Mouse (Mus musculus) myocyte (in vitro differentiated cells): ENCODE measurements around the gene Abraxas1. TPM values are rescaled to one million over a fixed set of nuclear protein-coding genes. Genes with fewer than 3 reads are reported as not detected.

ENCODE experiments used
- H3K27me3 ChIP-seq: one replicate; pipeline ENCODE4 v1.6.1; 2011; ENCODE audit not compliant: control insufficient read depth, insufficient read depth, insufficient read length
- H3K36me3 ChIP-seq: one replicate; pipeline ENCODE4 v1.6.1; 2011; ENCODE audit not compliant: control insufficient read depth, insufficient read depth
- H3K4me2 ChIP-seq: one replicate; pipeline ENCODE4 v1.6.1; 2011; ENCODE audit warnings: low read depth, control low read depth
- H3K4me3 ChIP-seq: one replicate; pipeline ENCODE4 v1.5.1; 2011; ENCODE audit warnings: mild to moderate bottlenecking, control low read depth, moderate library complexity
- H3K79me2 ChIP-seq: one replicate; pipeline ENCODE4 v1.6.1; 2011; ENCODE audit not compliant: control insufficient read depth, insufficient read depth
- H3ac ChIP-seq: one replicate; pipeline ENCODE4 v1.6.1; 2011; ENCODE audit not compliant: control insufficient read depth, insufficient read length
- CEBPB ChIP-seq: IDR thresholded peaks from 2 replicates; pipeline ENCODE4 v1.6.1; 2011; ENCODE audit warnings: mild to moderate bottlenecking, moderate library complexity; ENCODE audit not compliant: poor library complexity, insufficient read depth, severe bottlenecking
- E2F4 ChIP-seq: IDR thresholded peaks from one replicate; pipeline ENCODE4 v1.6.1; 2011; ENCODE audit warnings: mild to moderate bottlenecking, control low read depth, moderate library complexity; ENCODE audit not compliant: insufficient read depth
- MAX ChIP-seq: IDR thresholded peaks from one replicate; pipeline ENCODE4 v1.6.1; 2011; ENCODE audit warnings: low read depth, mild to moderate bottlenecking, control low read depth
- MYOD1 ChIP-seq, 3 experiments: IDR thresholded peaks; one replicate each; pipeline ENCODE4 v1.6.1; 2011; ENCODE audit warnings: control low read depth in 2 of 3, low read depth in 2 of 3, mild to moderate bottlenecking in 2 of 3, moderate library complexity in 1 of 3; ENCODE audit not compliant: insufficient read length in 2 of 3, control insufficient read depth in 1 of 3
- MYOG ChIP-seq, 3 experiments: IDR thresholded peaks; one replicate each; pipeline ENCODE4 v1.6.1; 2011; ENCODE audit warnings: control low read depth in 2 of 3, low read depth in 2 of 3, mild to moderate bottlenecking in 2 of 3; ENCODE audit not compliant: insufficient read length in 2 of 3, control insufficient read depth in 1 of 3, insufficient read depth in 1 of 3
- POLR2A ChIP-seq: IDR thresholded peaks from one replicate; pipeline ENCODE4 v1.6.1; 2011; ENCODE audit warnings: low read depth, mild to moderate bottlenecking, control low read depth, moderate library complexity; ENCODE audit not compliant: insufficient read length
- POLR2AphosphoS2 ChIP-seq: IDR thresholded peaks from one replicate; pipeline ENCODE4 v1.6.1; 2011; ENCODE audit warnings: low read depth, control low read depth; ENCODE audit not compliant: insufficient read length
- REST ChIP-seq: IDR thresholded peaks from one replicate; pipeline ENCODE4 v1.6.1; 2011; ENCODE audit warnings: mild to moderate bottlenecking, control low read depth, moderate library complexity; ENCODE audit not compliant: insufficient read depth, insufficient read length
- SRF ChIP-seq: IDR thresholded peaks from one replicate; pipeline ENCODE4 v1.6.1; 2011; ENCODE audit warnings: low read depth; ENCODE audit not compliant: control insufficient read depth, insufficient read length
- TCF12 ChIP-seq: IDR thresholded peaks from one replicate; pipeline ENCODE4 v1.6.1; 2011; ENCODE audit warnings: mild to moderate bottlenecking, control low read depth; ENCODE audit not compliant: poor library complexity, insufficient read depth, severe bottlenecking
- TCF3 ChIP-seq: IDR thresholded peaks from one replicate; pipeline ENCODE4 v1.6.1; 2011; ENCODE audit warnings: low read depth, control low read depth; ENCODE audit not compliant: insufficient read length
- USF1 ChIP-seq: IDR thresholded peaks from one replicate; pipeline ENCODE4 v1.6.1; 2011; ENCODE audit warnings: low read depth, mild to moderate bottlenecking, control low read depth, moderate library complexity
- polyA plus RNA-seq: library from polyadenylated mRNA; unstranded; fragments of >200 nt; fragmentation: generic; extraction: Trizol; gene quantifications from one replicate; pipeline ENCODE4 v1.2.1, GENCODE M21; 2012; ENCODE audit warnings: missing spikeins

The Abraxas1 gene
- polyA plus RNA-seq, 1 experiment = 7.6 TPM

DNA sequence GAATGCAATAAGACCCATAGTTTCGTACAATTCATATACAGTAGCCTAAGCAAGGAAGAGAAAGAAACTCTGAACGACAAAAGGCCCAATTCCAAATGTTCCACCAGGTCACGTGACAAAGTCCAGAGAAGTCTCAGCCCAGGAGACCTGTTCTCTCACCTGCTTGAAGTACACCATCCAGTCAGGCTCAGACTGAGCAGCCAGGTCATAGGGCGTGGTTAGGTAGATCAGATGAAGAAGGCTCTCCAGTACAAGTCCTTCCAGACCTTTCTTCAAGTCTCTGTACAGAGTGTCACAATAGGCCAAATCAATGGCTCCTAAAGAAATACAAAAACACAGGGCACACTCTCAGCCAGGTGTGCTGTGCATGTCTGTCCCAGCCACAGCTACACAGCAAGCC lies 49.2 kb downstream of the Abraxas1 start:
- TF ChIP-seq MYOG (IDR thresholded peaks at IDR 0.05; ENCODE audit: control insufficient read depth in 1 of 3, insufficient read depth in 1 of 3, insufficient read length in 2 of 3, low read depth in 2 of 3) (no peak), MAX (no peak), MYOD1 (IDR thresholded peaks at IDR 0.05; ENCODE audit: control insufficient read depth in 1 of 3, insufficient read length in 2 of 3, low read depth in 2 of 3) (no peak), USF1 (no peak), REST (no peak), E2F4 (no peak), POLR2AphosphoS2 (no peak), TCF12 (no peak), SRF (no peak), POLR2A (no peak), CEBPB (no peak)

DNA sequence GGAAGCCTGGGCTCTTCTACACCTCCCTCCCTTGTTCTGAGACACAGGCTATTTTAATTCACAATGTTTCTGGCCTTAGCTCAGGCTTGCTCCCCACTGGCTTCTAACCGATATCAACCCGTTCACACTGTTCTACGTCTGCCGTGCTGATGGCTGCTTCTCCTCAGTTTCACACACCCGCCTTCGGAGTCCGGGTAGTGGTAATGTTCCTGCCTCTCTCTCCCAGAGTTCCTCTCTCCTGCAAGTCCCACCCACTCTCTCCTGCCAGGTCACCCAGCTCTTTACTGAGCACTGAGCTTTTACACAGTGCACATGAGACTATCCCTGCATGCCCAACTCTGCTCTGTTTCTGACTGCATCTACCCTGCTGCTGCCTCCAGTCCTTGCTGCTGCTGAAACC lies 54.7 kb downstream of the Abraxas1 start:
- H3K4me2 ChIP-seq = no peak overlapping the region
- H3ac ChIP-seq = no peak overlapping the region
- peaks cover 13% of the 10 kb centered on the region for H3K36me3 ChIP-seq
- no peak overlapping the region for H3K4me3 ChIP-seq
- TF ChIP-seq REST (no peak), POLR2A (no peak), TCF12 (no peak), USF1 (no peak), TCF3 (no peak), MAX (no peak), CEBPB (no peak), POLR2AphosphoS2 (no peak)
- H3K27me3 ChIP-seq = no peaks in the 10 kb centered on the region
- H3K79me2 ChIP-seq = no peaks in the 10 kb centered on the region

More for the DNA sequence above, 49.2 kb downstream of the Abraxas1 start:
- no peak overlapping the region for H3K4me2 ChIP-seq
- peaks cover 16% of the 10 kb centered on the region for H3K36me3 ChIP-seq
- no peaks in the 10 kb centered on the region for H3K27me3 ChIP-seq
- no peak overlapping the region for H3ac ChIP-seq
- H3K4me3 ChIP-seq = no peak overlapping the region
- H3K79me2 ChIP-seq = no peaks in the 10 kb centered on the region

- TF ChIP-seq SRF (no peak), TCF3 (no peak)
- H3K4me3 ChIP-seq = no peak overlapping the region
- no peaks in the 10 kb centered on the region for H3K79me2 ChIP-seq
- no peaks in the 10 kb centered on the region for H3K27me3 ChIP-seq
- no peak overlapping the region for H3ac ChIP-seq
- no peaks in the 10 kb centered on the region for H3K36me3 ChIP-seq
- no peak overlapping the region for H3K4me2 ChIP-seq
Observed at GRCm38 (mm10) chr5:100761736-100762135, 59.0 kb downstream of the Abraxas1 start.

GRCm38 (mm10) chr5:100760049-100760663 lies 60.6 kb downstream of the Abraxas1 start:
- no peak overlapping the region for H3K4me3 ChIP-seq
- no peaks in the 10 kb centered on the region for H3K36me3 ChIP-seq
- TF ChIP-seq MYOD1 (IDR thresholded peaks at IDR 0.05; ENCODE audit: control insufficient read depth in 1 of 3, insufficient read length in 2 of 3, low read depth in 2 of 3) = no peak
- no peak for TF ChIP-seq POLR2AphosphoS2
- no peak for TF ChIP-seq REST
- TF ChIP-seq USF1 = no peak
- no peak for TF ChIP-seq TCF3
- TF ChIP-seq E2F4 = no peak
- TF ChIP-seq CEBPB = no peak
- TF ChIP-seq MYOG (IDR thresholded peaks at IDR 0.05; ENCODE audit: control insufficient read depth in 1 of 3, insufficient read depth in 1 of 3, insufficient read length in 2 of 3, low read depth in 2 of 3) = no peak
- TF ChIP-seq POLR2A = no peak
- no peak for TF ChIP-seq SRF
- TF ChIP-seq MAX = no peak
- no peak for TF ChIP-seq TCF12
- no peak overlapping the region for H3ac ChIP-seq
- H3K79me2 ChIP-seq = no peaks in the 10 kb centered on the region
- H3K27me3 ChIP-seq = no peaks in the 10 kb centered on the region
- no peak overlapping the region for H3K4me2 ChIP-seq

DNA sequence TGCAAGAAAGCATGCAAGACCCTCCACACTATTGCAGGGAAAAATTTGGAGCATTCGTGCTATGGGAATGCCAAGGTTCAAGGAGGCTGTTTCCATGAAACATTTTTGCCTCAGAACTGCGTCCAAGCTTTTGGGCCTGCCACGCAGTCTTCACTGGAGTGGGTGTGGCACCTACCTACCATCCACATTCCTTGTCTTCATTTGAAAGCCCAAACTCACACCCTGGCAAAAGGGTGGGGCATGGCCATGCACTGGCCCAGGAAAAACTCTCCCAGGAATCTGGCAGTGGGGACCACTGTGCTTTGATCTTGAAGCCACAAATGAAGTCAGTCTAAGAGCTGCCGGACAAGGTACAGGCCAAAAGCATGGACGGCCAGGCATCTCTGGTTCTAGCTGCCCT lies 62.6 kb downstream of the Abraxas1 start:
- no peak overlapping the region for H3K4me3 ChIP-seq
- H3ac ChIP-seq = no peak overlapping the region
- H3K79me2 ChIP-seq = no peaks in the 10 kb centered on the region
- H3K36me3 ChIP-seq = no peaks in the 10 kb centered on the region
- H3K27me3 ChIP-seq = no peaks in the 10 kb centered on the region
- H3K4me2 ChIP-seq = no peak overlapping the region
- no peak for TF ChIP-seq SRF
- TF ChIP-seq E2F4 = no peak
- no peak for TF ChIP-seq MYOG (IDR thresholded peaks at IDR 0.05; ENCODE audit: control insufficient read depth in 1 of 3, insufficient read depth in 1 of 3, insufficient read length in 2 of 3, low read depth in 2 of 3)
- TF ChIP-seq POLR2A = no peak

Other genes with a start within 250 kb of the Abraxas1 start
- gene Plac8, start 248.7 kb downstream of the Abraxas1 start, polyA plus RNA-seq = 4.8 TPM
- 35.8 TPM for gene Coq2, start 145.8 kb downstream of the Abraxas1 start, polyA plus RNA-seq
- gene Hpse, start 101.2 kb downstream of the Abraxas1 start, polyA plus RNA-seq = 0.66 TPM
- 4.2 TPM for gene Helq, start 22.4 kb downstream of the Abraxas1 start, polyA plus RNA-seq
- 71.7 TPM for gene Mrps18c, start 22.3 kb downstream of the Abraxas1 start, polyA plus RNA-seq
- 4.7 TPM for gene Gpat3, start 24.7 kb upstream of the Abraxas1 start, polyA plus RNA-seq